Mouse (Mus musculus): Measurements from ENCODE around the gene Tmem102.

Tmem102 gene

DNA sequence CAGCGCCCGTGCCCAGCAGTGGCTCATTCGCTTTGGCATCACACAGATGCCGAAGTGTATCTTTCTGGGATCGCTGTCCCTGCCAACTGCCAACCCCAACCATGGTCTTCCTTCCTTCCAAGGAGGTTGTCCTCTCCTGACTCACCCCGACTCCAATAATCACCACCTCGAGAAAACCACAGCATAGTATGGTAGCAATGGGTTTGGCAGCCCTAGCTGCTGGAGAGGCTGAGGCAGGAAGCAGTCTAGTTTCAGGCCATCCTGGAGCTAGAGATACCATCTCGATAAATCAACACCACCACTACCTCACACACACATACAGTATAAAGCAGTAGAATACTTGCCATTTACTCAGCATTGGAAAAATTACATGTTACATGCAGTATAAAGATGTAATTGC is 13.4 kb upstream of the Tmem102 start:
- DNase-seq (ENCODE audit: low spot score): no peak

DNA sequence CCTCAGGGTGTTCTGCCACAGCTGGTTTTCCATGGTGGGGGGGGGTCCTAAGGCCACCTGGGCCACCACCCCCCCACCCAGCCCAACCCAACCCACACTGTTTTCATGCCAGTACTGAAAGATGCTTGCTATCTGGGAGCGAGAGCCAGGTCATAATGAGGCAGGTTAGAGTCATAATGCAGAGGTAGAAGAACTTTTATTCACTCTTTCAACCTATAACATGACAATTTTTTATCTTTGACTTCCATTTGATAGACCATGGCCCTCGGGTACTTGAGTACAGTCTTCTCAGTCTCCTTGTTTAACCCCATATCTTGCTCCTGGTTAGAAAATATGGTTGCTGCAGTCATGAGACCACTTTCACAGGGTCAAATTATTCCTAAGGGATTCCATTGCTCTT is 12.9 kb upstream of the Tmem102 start, which contains the start of gene Spem2:
TSS of gene Spem2 (minus strand) at position 101 of the 400 bp plus-strand sequence.
- no peak for DNase-seq (ENCODE audit: low spot score)

GRCm38 (mm10) chr11:69816520-69816919 is 11.1 kb upstream of the Tmem102 start:
- DNase-seq (ENCODE audit: low spot score): no peak

DNA sequence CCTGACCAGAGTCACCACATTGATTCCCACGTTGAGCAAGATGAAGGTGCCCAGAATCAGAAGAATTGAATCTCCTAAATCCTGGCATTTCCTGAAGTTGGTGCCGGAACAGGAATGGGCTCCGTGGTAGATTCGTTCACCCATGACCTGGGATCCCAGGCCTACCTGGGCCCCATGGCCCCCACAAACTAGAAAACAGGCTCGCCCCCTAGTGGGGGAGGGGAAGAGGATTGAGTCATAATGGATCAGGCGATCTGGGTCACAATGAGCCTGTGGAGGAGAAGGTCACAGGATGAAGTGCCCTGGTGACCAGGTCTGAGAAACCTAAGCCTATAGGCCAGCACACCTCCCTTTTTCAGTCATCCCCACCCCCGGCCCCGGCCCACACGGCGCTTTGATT is 9.7 kb upstream of the Tmem102 start, which contains the start of gene Gm39566:
TSS of gene Gm39566 (minus strand) at position 144 of the 400 bp plus-strand sequence.
- no peak for DNase-seq (ENCODE audit: low spot score)

- DNase-seq (ENCODE audit: low spot score): no peak
These were observed 4.9 kb upstream of the Tmem102 start for GRCm38 (mm10) chr11:69810280-69810679.

DNA sequence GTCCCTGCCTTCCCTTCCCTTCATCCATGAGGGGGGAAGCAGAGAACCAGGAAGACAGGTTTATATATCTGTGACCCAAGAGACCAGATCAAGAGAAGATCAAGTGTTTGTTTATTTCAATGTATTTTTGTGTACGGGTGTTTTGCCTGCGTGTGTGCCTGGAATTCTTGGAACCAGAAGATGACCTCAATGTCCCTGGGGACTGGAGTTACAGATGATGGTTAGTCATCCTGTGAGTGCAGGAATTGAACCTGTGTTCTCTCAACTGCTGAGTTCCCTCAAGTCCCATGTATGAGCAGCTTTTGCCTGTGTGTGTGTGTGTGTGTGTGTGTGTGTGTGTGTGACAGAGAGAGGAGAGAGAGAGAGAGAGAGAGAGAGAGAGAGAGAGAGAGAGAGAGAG is 2.2 kb upstream of the Tmem102 start:
- no peak for DNase-seq (ENCODE audit: low spot score)

DNA sequence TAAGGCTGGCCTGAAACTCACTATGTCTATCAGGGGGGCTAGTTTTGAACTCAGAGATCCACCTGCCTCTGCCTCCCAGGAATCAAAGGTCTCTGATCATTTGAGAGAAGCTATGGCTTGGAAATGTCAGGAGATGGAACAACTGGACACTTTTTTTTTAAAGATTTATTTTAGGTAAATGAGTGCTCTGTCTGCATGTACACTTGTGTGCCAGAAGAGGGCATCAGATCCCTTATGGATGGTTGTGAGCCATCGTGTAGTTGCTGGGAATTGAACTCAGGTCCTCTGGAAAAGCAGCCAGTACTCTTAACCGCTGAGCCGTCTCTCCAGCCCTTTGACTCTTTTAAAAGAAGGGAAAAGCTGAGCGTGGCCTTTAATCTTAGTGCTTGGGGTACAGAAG is 954 bp upstream of the Tmem102 start:
- DNase-seq (ENCODE audit: low spot score): no peak

DNA sequence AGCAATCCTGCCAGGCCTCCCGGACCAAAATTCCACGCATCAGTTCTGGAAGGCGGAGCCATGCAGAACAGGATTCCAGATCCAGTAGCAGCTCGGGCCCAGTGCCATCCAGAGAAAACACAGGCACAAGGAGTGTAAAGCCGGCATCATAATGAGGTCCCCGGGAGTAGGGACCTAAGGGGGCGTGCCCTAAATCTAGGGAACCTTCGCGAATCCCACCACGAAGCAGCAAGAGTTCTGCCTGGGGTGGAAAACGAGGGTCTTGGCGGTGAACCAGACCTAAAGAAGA is 828 bp downstream of the Tmem102 start:
- DNase-seq (ENCODE audit: low spot score): peak; percentile 42

GRCm38 (mm10) chr11:69803786-69804651 is 1.4 kb downstream of the Tmem102 start:
- peak; percentile 71 for DNase-seq (ENCODE audit: low spot score)

DNA sequence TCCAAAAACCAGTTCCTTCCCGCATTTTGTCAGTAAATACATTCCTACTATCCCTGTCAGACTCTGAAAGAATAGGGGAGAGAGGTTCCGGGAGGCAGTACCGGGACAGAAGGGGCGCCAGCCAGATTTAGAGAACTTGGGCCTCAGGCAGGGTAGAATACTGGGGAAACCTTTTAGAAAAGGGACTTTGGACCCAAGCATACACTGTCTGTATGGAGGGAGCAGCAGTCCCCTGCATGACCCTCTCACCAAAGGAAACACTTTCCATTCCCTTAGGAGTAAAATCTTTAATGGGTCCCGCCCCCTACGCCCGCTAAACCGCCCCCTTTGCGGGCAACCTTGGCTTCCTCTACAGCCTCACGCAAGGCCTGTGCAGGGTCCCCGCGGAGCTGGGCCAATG is 2.1 kb downstream of the Tmem102 start:
- no peak for DNase-seq (ENCODE audit: low spot score)

DNA sequence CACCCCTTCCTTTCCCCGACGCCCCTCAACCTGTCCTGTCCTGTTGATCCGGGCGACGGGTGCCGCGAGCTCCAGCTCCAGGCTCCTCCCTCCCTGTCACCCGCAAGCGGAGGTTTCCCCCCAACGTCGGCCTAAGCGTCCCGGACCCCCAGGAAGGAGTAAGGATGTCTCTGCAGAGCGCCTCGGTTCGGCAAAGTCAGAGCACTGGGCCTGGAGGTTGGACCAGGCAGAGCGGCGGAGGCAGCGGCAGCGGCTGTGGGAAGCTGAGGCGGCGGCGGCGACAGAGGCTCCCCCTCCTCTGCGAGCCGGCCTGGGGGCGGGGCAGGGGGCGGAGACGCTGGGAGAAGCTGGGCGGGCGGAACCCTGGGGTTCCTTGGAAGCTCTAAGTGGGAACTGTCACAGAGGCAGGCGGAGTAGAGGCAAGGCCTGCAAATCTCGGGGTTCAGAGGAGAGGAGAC is 2.7 kb downstream of the Tmem102 start:
- DNase-seq (ENCODE audit: low spot score): peak; percentile 87

DNA sequence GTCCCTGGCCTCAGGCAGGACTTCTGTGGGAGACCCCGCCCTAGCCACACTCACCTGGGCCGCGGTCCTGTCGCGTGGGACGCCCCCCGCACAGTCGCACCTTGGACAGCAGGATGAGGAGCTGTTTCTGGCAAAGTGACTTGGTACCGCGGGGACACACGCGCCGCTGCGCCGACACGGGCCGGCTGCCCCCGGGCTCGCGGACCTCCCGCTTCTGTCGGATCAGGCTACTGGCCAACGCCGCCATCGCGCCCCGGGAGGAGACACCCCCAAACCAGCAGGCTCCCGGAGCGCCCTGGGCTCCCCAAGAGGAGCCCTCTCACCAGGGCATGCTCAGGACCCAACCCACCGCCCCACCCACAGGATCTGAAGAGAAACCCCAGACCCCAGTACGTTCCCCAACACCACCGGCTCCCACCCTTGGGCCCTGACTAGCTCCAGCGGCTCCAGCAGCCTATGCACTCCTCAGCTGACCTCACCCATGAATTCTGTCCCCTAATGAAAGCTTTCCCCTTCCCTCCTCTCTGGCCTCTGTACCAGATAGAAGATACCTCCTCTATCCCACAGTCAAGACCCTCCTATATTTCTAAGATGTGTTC is 3.9 kb downstream of the Tmem102 start, which contains the start of gene Fgf11:
TSS of gene Fgf11 (minus strand) at position 479 of the 599 bp plus-strand sequence.
- peak; percentile 14 for DNase-seq (ENCODE audit: low spot score)

- peak; percentile 64 for DNase-seq (ENCODE audit: low spot score)
These were observed 4.8 kb downstream of the Tmem102 start for GRCm38 (mm10) chr11:69800392-69801197.

- DNase-seq (ENCODE audit: low spot score): no peak
These were observed 5.4 kb downstream of the Tmem102 start for GRCm38 (mm10) chr11:69800138-69800391.

DNA sequence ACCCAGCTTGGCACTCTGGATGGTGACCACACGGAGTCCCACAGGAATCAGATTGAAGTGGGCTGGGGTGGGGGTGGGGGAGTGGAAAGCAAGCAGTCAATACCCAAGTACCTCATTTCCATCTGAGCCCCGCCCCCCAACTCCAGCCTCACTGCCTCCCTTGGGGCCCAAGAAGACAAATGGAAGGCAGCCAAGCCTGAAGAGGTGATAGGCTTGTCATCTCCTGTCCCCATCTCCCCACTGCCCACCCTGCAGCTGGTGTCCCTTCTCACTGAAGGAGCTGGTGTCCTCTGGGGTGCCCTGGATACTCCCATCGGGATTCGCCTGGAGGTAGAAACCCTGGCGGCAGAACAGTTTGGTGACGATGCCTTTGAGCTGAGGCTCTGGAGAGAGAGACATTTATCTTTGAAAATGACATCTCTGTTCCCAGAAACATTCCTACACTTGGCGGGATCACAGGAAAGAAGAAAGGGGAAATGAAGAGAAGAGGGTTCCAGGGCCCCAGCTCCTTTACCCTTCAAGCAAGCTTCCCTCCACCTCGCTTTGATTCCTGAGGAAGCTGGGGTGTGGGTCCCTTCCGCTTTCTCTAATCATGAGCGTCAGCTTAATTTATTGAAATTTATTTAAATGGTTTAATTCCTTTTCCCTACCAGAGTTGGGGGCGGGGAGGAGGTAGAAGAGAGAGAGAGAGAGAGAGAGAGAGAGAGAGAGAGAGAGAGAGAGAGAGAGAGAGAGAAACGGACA is 5.9 kb downstream of the Tmem102 start:
- DNase-seq (ENCODE audit: low spot score): no peak

- DNase-seq (ENCODE audit: low spot score): no peak
These were observed 7.5 kb downstream of the Tmem102 start for GRCm38 (mm10) chr11:69797924-69798323.

- no peak for DNase-seq (ENCODE audit: low spot score)
These were observed 9.4 kb downstream of the Tmem102 start for GRCm38 (mm10) chr11:69795983-69796435.

- peak; percentile 96 for DNase-seq (ENCODE audit: low spot score)
These were observed 10.0 kb downstream of the Tmem102 start, which contains the start of gene Chrnb1 for GRCm38 (mm10) chr11:69795168-69795982. Gene Chrnb1, minus strand, starts transcription at chr11:69795943.

GRCm38 (mm10) chr11:69793429-69793828 is 12.0 kb downstream of the Tmem102 start:
- DNase-seq (ENCODE audit: low spot score): no peak

- no peak for DNase-seq (ENCODE audit: low spot score)
These were observed 14.0 kb downstream of the Tmem102 start for GRCm38 (mm10) chr11:69791420-69791819.

- DNase-seq (ENCODE audit: low spot score): no peak
These were observed 16.0 kb downstream of the Tmem102 start for GRCm38 (mm10) chr11:69789431-69789830.

Data from urinary bladder, postnatal 14 days (tissue).